Mouse (Mus musculus): ENCODE measurements around the gene Mat2a.

The Mat2a gene

GRCm38 (mm10) chr6:72418279-72418678 is 21.1 kb downstream of the Mat2a start:
- DNase-seq (ENCODE audit: extremely low read depth, insufficient read length, low spot score): no peak

GRCm38 (mm10) chr6:72415964-72416772 is 23.2 kb downstream of the Mat2a start:
- no peak for DNase-seq (ENCODE audit: extremely low read depth, insufficient read length, low spot score)

GRCm38 (mm10) chr6:72415181-72415580 is 24.2 kb downstream of the Mat2a start:
- DNase-seq (ENCODE audit: extremely low read depth, insufficient read length, low spot score): no peak

GRCm38 (mm10) chr6:72414076-72414756 is 25.1 kb downstream of the Mat2a start, which contains the start of gene Ggcx:
Gene Ggcx (plus strand): TSS chr6:72414308.
- DNase-seq (ENCODE audit: extremely low read depth, insufficient read length, low spot score): peak; percentile 93

- no peak for DNase-seq (ENCODE audit: extremely low read depth, insufficient read length, low spot score)
Observed at GRCm38 (mm10) chr6:72410518-72410917, 28.8 kb downstream of the Mat2a start.

GRCm38 (mm10) chr6:72410003-72410402 is 29.4 kb downstream of the Mat2a start:
- no peak for DNase-seq (ENCODE audit: extremely low read depth, insufficient read length, low spot score)

GRCm38 (mm10) chr6:72409567-72409966 is 29.8 kb downstream of the Mat2a start:
- DNase-seq (ENCODE audit: extremely low read depth, insufficient read length, low spot score): no peak

GRCm38 (mm10) chr6:72407119-72407518 is 32.2 kb downstream of the Mat2a start:
- peak; percentile 76 for DNase-seq (ENCODE audit: extremely low read depth, insufficient read length, low spot score)

GRCm38 (mm10) chr6:72405356-72405755 is 34.0 kb downstream of the Mat2a start:
- DNase-seq (ENCODE audit: extremely low read depth, insufficient read length, low spot score): no peak

GRCm38 (mm10) chr6:72401875-72402274 is 37.5 kb downstream of the Mat2a start:
- peak; percentile 32 for DNase-seq (ENCODE audit: extremely low read depth, insufficient read length, low spot score)

GRCm38 (mm10) chr6:72399967-72400366 is 39.4 kb downstream of the Mat2a start:
- no peak for DNase-seq (ENCODE audit: extremely low read depth, insufficient read length, low spot score)

- DNase-seq (ENCODE audit: extremely low read depth, insufficient read length, low spot score): no peak
Observed at GRCm38 (mm10) chr6:72396837-72397251, 42.5 kb downstream of the Mat2a start.

- DNase-seq (ENCODE audit: extremely low read depth, insufficient read length, low spot score): no peak
Observed at GRCm38 (mm10) chr6:72392341-72392740, 47.0 kb downstream of the Mat2a start.

- DNase-seq (ENCODE audit: extremely low read depth, insufficient read length, low spot score): no peak
Observed at GRCm38 (mm10) chr6:72390795-72391521, 48.4 kb downstream of the Mat2a start.

- DNase-seq (ENCODE audit: extremely low read depth, insufficient read length, low spot score): peak; percentile 79
Observed at GRCm38 (mm10) chr6:72389941-72390771, 49.2 kb downstream of the Mat2a start, which contains the start of gene Vamp8. Gene Vamp8 (minus strand): TSS chr6:72390703.

GRCm38 (mm10) chr6:72389471-72389940 is 49.9 kb downstream of the Mat2a start:
- DNase-seq (ENCODE audit: extremely low read depth, insufficient read length, low spot score): no peak

- no peak for DNase-seq (ENCODE audit: extremely low read depth, insufficient read length, low spot score)
Observed at GRCm38 (mm10) chr6:72388791-72389329, 50.5 kb downstream of the Mat2a start.

- no peak for DNase-seq (ENCODE audit: extremely low read depth, insufficient read length, low spot score)
Observed at GRCm38 (mm10) chr6:72388266-72388665, 51.1 kb downstream of the Mat2a start.

GRCm38 (mm10) chr6:72387816-72388215 is 51.5 kb downstream of the Mat2a start:
- no peak for DNase-seq (ENCODE audit: extremely low read depth, insufficient read length, low spot score)

- DNase-seq (ENCODE audit: extremely low read depth, insufficient read length, low spot score): no peak
Observed at GRCm38 (mm10) chr6:72386561-72386960, 52.8 kb downstream of the Mat2a start.

Data from 3134 (cell line).